Mouse (Mus musculus) frontal cortex, postnatal 14 days (tissue): ENCODE results near the gene Tmprss6.

Source experiments
- DNase-seq, 2 experiments: peaks; one replicate each; pipeline ENCODE4 v3.0.0; 2022; ENCODE audit warnings: low spot score in 2 of 2

Tmprss6 gene

GRCm38 (mm10) chr15:78468379-78468937 lies at the start of gene Tmprss6:
TSS of gene Tmprss6 (minus strand) at chr15:78468634.
- DNase-seq, result no peak

GRCm38 (mm10) chr15:78518221-78518620 lies 49.8 kb upstream of the Tmprss6 start:
- DNase-seq, result no peak

- no peak for DNase-seq
Measured at GRCm38 (mm10) chr15:78515759-78516158, 47.3 kb upstream of the Tmprss6 start.

GRCm38 (mm10) chr15:78514393-78515146 lies 46.1 kb upstream of the Tmprss6 start:
- DNase-seq, result peak; percentile 59 to 82

- DNase-seq, result no peak
Measured at GRCm38 (mm10) chr15:78513019-78513418, 44.6 kb upstream of the Tmprss6 start.

GRCm38 (mm10) chr15:78511951-78512350 lies 43.5 kb upstream of the Tmprss6 start:
- no peak for DNase-seq

GRCm38 (mm10) chr15:78510736-78511135 lies 42.3 kb upstream of the Tmprss6 start:
- DNase-seq, result no peak

GRCm38 (mm10) chr15:78510121-78510576 lies 41.7 kb upstream of the Tmprss6 start:
- no peak for DNase-seq

- no peak for DNase-seq
Measured at GRCm38 (mm10) chr15:78509297-78509899, 41.0 kb upstream of the Tmprss6 start.

- no peak for DNase-seq
Measured at GRCm38 (mm10) chr15:78508443-78508842, 40.0 kb upstream of the Tmprss6 start.

GRCm38 (mm10) chr15:78505541-78505940 lies 37.1 kb upstream of the Tmprss6 start:
- no peak for DNase-seq

- DNase-seq, result no peak
Measured at GRCm38 (mm10) chr15:78504816-78505215, 36.4 kb upstream of the Tmprss6 start.

GRCm38 (mm10) chr15:78504013-78504412 lies 35.6 kb upstream of the Tmprss6 start:
- DNase-seq, result no peak

- DNase-seq, result no peak
Measured at GRCm38 (mm10) chr15:78502437-78503132, 34.2 kb upstream of the Tmprss6 start.

- DNase-seq, result no peak
Measured at GRCm38 (mm10) chr15:78494968-78495406, 26.6 kb upstream of the Tmprss6 start, which contains the start of gene Il2rb. TSS of gene Il2rb (minus strand) at chr15:78495271.

- DNase-seq, result no peak
Measured at GRCm38 (mm10) chr15:78493401-78494010, 25.1 kb upstream of the Tmprss6 start.

GRCm38 (mm10) chr15:78491301-78491700 lies 22.9 kb upstream of the Tmprss6 start:
- DNase-seq, result no peak

- no peak for DNase-seq
Measured at GRCm38 (mm10) chr15:78489906-78490305, 21.5 kb upstream of the Tmprss6 start.

GRCm38 (mm10) chr15:78489248-78489647 lies 20.8 kb upstream of the Tmprss6 start:
- DNase-seq, result no peak

- DNase-seq, result no peak
Measured at GRCm38 (mm10) chr15:78487066-78487465, 18.6 kb upstream of the Tmprss6 start.

GRCm38 (mm10) chr15:78486564-78486963 lies 18.1 kb upstream of the Tmprss6 start:
- no peak for DNase-seq

- no peak for DNase-seq
Measured at GRCm38 (mm10) chr15:78483311-78483710, 14.9 kb upstream of the Tmprss6 start.
